Mouse (Mus musculus) stomach, adult 2 months (tissue): Measurements from ENCODE around the gene Fbxw9. TPM values are rescaled to one million over a fixed set of nuclear protein-coding genes. Genes with fewer than 3 reads are reported as not detected.

Experiments used
- polyA plus RNA-seq: library from polyadenylated mRNA; depleted of rRNA; stranded (reverse); fragments of >200 nt; gene quantifications from 2 replicates; pipeline ENCODE4 v1.2.3, GENCODE M21; 2012; rRNA removed

Gene Fbxw9
- 31.9 and 42.6 TPM in 2 replicates for polyA plus RNA-seq

DNA sequence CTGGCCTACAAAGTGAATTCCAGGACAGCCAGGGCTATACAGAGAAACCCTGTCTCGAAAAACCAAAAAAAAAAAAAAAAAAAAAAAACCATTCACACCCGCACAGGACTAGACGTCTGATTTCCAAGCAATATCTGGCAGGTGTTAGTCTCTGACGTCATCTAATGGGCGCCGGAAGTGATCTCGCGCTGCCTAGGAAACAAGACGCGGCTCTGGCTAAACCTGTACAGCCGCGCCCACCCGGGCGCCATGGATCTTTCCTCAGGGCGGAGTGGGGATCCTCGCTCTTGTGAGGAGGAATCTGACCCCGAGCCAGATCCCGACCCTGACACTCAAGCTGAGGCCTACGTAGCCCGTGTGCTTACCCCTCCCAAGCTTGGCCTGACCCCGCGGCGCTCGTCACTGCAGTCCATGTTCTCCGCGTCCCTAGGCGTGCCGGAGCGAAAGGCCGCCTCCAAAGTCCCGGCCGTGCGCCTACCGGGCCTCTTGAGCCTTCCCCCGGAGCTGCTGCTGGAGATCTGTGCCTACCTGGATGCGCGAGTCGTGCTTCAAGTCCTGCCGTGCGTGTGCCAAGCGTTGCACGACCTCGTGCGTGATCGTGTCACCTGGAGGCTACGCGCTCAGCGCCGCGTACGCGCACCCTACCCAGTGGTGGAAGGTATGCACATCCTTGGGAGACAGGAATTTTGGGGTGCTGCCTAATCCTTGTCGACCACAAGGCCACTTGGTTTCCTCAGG lies at the start of gene Fbxw9:
Fbxw9 (plus strand) TSS at position 177 of the 738 bp plus-strand sequence.

GRCm38 (mm10) chr8:85014431-85014830 lies 45.4 kb upstream of the Fbxw9 start, which contains the start of gene Best2:
Gene Best2, minus strand, starts transcription at chr8:85014531.

DNA sequence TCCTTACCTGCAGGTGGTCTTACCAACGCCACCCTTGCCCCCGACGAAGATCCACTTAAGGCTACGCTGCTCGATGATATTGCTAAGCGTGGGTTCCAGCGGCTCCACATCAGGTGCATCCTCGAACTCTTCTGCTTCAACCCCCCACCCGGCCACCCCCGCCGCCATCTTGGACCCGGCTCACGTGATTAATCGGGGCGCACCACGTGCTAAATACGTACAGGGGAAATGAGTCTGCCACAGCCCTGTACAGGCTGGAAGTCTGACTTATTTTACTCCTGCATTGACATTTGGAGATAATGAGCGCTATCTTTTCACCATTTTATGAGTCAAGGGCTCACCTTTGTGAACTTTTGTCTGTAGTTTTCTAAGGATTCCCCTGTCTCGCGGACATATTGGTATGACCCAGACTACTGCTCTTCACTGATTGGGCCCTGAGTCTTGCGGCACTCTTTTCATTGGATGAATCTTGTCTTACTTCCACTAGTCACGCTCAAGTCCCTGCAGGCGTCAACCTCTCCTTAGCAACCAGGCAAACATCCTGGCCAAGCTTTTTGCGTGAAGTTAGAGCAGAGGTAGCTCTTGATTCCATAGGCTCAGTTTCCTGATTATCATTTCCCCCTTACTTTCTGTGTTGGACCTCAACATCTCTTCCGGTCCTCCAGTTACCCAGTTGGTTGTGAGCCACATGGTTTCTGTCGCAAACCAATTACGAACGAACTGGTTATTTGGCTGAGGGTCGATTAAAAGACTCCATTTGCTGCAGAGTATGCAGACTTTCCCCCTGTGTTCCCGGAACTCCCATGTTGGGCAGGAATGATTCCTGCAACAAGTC lies 34.5 kb upstream of the Fbxw9 start, which contains the start of gene Asna1:
Asna1 (minus strand) TSS at position 184 of the 835 bp plus-strand sequence.

GRCm38 (mm10) chr8:85026670-85027515 lies 33.0 kb upstream of the Fbxw9 start, which contains the start of gene Trir:
Gene Trir, plus strand, starts transcription at chr8:85026823.

GRCm38 (mm10) chr8:85036718-85037365 lies 23.0 kb upstream of the Fbxw9 start, which contains the start of gene Tnpo2:
Gene Tnpo2, plus strand, starts transcription at chr8:85036915.

DNA sequence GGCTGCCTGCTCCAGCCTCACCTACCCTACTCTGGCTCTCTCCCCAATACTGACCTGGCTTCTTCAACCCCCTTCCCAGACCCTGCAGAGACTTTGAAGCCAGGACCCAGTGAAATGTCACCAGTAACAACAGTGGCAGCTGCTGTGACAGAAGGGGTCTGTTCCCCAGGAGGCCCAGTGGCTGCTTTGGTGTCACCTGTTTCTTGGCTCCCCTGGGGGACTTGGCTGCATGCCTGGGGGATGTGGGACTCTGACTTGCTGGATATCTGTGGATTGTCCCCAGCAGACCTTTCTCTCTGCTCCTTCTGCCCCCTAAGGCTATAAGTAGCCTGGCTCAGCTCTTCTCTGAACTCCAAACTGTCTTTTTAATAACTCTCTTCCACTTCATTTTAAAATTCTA lies 8.1 kb downstream of the Fbxw9 start, which contains the start of gene Gm5741:
Gm5741 (minus strand) TSS at position 1 of the 400 bp plus-strand sequence.

GRCm38 (mm10) chr8:85071514-85072281 lies 11.8 kb downstream of the Fbxw9 start, which contains the start of gene Dhps:
Gene Dhps, plus strand, starts transcription at chr8:85071757.

GRCm38 (mm10) chr8:85080532-85081215 lies 20.8 kb downstream of the Fbxw9 start, which contains the start of gene Wdr83os:
Gene Wdr83os, plus strand, starts transcription at chr8:85080740.

DNA sequence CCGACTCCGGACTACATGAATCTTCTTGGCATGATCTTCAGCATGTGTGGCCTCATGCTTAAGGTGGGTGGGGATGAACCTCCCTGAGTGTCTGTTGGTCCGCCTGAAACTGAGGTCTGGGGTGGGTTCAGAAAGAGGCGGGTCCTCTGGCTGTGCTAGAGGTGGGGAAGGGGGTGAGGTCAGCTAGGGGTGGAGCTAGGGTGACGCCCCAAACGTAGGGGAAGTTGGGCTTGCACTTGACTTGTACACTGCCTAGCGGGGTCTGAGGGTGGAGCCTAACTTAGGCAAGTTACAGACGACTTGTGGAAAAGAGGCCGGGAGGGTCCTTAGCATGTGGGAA lies 21.3 kb downstream of the Fbxw9 start, which contains the start of gene Wdr83:
Wdr83 (minus strand) TSS at position 91 of the 340 bp plus-strand sequence.

GRCm38 (mm10) chr8:85083108-85083813 lies 23.4 kb downstream of the Fbxw9 start, which contains the start of gene Man2b1:
Gene Man2b1, plus strand, starts transcription at chr8:85083270.

Other genes with a start within 250 kb of the Fbxw9 start
- gene Dand5, start 237.2 kb upstream of the Fbxw9 start, polyA plus RNA-seq = 1.1 and 1.3 TPM in 2 replicates
- 20.5 and 114 TPM in 2 replicates for gene Gadd45gip1, start 228.5 kb upstream of the Fbxw9 start, polyA plus RNA-seq
- 34.5 and 34.7 TPM in 2 replicates for gene Rad23a, start 219.4 kb upstream of the Fbxw9 start, polyA plus RNA-seq
- gene Calr, start 213.1 kb upstream of the Fbxw9 start, polyA plus RNA-seq = 52.9 and 61.7 TPM in 2 replicates
- gene Farsa, start 203.1 kb upstream of the Fbxw9 start, polyA plus RNA-seq = 21.9 and 25.5 TPM in 2 replicates
- 0.08 and 0.22 TPM in 2 replicates for gene Syce2, start 187.9 kb upstream of the Fbxw9 start, polyA plus RNA-seq
- gene Gcdh, start 166.1 kb upstream of the Fbxw9 start, polyA plus RNA-seq = 101 and 137 TPM in 2 replicates
- gene Klf1, start 158.1 kb upstream of the Fbxw9 start, polyA plus RNA-seq = 0.06 and 0.34 TPM in 2 replicates
- 8.6 and 9.6 TPM in 2 replicates for gene Dnase2a, start 151.5 kb upstream of the Fbxw9 start, polyA plus RNA-seq
- gene Mast1, start 122.7 kb upstream of the Fbxw9 start, polyA plus RNA-seq = 0.41 and 0.72 TPM in 2 replicates
- not detected in 2 replicates for gene Rtbdn, start 113.1 kb upstream of the Fbxw9 start, polyA plus RNA-seq
- 0.89 TPM in 1 of 2 replicates, not detected in the other for gene Gm49661, start 90.6 kb upstream of the Fbxw9 start, polyA plus RNA-seq
- 79.1 and 81.4 TPM in 2 replicates for gene Prdx2, start 90.5 kb upstream of the Fbxw9 start, polyA plus RNA-seq
- 17.6 and 24.3 TPM in 2 replicates for gene Rnaseh2a, start 90.3 kb upstream of the Fbxw9 start, polyA plus RNA-seq
- 114 and 193 TPM in 2 replicates for gene Junb, start 81.3 kb upstream of the Fbxw9 start, polyA plus RNA-seq
- gene Hook2, start 69.5 kb upstream of the Fbxw9 start, polyA plus RNA-seq = 14.5 and 15.1 TPM in 2 replicates
- gene Best2, start 45.5 kb upstream of the Fbxw9 start, polyA plus RNA-seq = not detected in 2 replicates
- 51.2 and 52.0 TPM in 2 replicates for gene Asna1, start 34.8 kb upstream of the Fbxw9 start, polyA plus RNA-seq
- gene Trir, start 33.2 kb upstream of the Fbxw9 start, polyA plus RNA-seq = 27.6 and 47.2 TPM in 2 replicates
- gene Tnpo2, start 23.1 kb upstream of the Fbxw9 start, polyA plus RNA-seq = 18.8 and 27.1 TPM in 2 replicates
- 1.2 and 1.7 TPM in 2 replicates for gene Gm5741, start 7.9 kb downstream of the Fbxw9 start, polyA plus RNA-seq
- gene Dhps, start 11.7 kb downstream of the Fbxw9 start, polyA plus RNA-seq = 23.1 and 46.6 TPM in 2 replicates
- 67.2 and 75.2 TPM in 2 replicates for gene Wdr83os, start 20.7 kb downstream of the Fbxw9 start, polyA plus RNA-seq
- gene Wdr83, start 21.3 kb downstream of the Fbxw9 start, polyA plus RNA-seq = 8.4 and 11.5 TPM in 2 replicates
- gene Man2b1, start 23.2 kb downstream of the Fbxw9 start, polyA plus RNA-seq = 21.5 and 23.4 TPM in 2 replicates
- 0.05 and 0.06 TPM in 2 replicates for gene Zfp791, start 63.0 kb downstream of the Fbxw9 start, polyA plus RNA-seq
- gene Cks1brt, start 91.9 kb downstream of the Fbxw9 start, polyA plus RNA-seq = not detected in 2 replicates
- gene Olfr371, start 165.9 kb downstream of the Fbxw9 start, polyA plus RNA-seq = not detected in 2 replicates
- 2.2 and 2.4 TPM in 2 replicates for gene Orc6, start 239.6 kb downstream of the Fbxw9 start, polyA plus RNA-seq
- gene Vps35, start 239.7 kb downstream of the Fbxw9 start, polyA plus RNA-seq = 1.6 and 2.3 TPM in 2 replicates